Mouse (Mus musculus): ENCODE results near the gene Akap7. TPM values are rescaled to one million over a fixed set of nuclear protein-coding genes. Genes with fewer than 3 reads are reported as not detected.

The Akap7 gene
- polyA plus RNA-seq, 1 experiment from 2014 or later: 18.5 TPM

- WGBS: 89% methylated on average over 9 of the region's 9 CpGs
- Histone ChIP-seq H3K36me3 (no peaks in the 10 kb centered on the region), H3K27ac (no peak overlapping the region), H3K27me3 (ENCODE audit: low read depth, poor library complexity, severe bottlenecking) (no peaks in the 10 kb centered on the region), H3K4me3 (no peak overlapping the region), H3K4me1 (peaks cover 21% of the 10 kb centered on the region), H3K9me3 (replicated peaks) (no peaks in the 10 kb centered on the region)
- no peak for DNase-seq (ENCODE audit: low spot score)
These were observed 11.8 kb downstream of the Akap7 start for GRCm38 (mm10) chr10:25295836-25296235.

DNA sequence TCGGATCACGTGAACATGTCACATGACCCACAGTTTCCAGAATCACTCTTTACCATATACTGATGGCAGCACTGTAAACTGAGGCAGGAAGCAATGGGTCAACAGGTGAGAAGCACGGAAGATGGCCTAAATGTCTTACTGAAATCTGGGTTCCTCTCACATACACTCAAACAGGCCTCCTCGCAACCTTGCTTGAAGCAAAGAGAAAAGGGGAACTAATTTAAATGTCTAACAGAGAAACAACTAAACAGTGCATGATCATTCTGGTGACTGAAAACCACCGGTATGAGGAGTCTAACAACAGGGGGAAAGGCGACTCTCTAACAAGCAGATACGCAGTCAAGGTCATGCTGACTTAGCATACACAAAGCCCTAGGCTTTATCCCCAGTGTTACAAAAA is 12.7 kb downstream of the Akap7 start:
- peaks cover 13% of the 10 kb centered on the region for H3K4me1 ChIP-seq
- H3K27me3 ChIP-seq (ENCODE audit: low read depth, poor library complexity, severe bottlenecking): no peaks in the 10 kb centered on the region
- no peak overlapping the region for H3K27ac ChIP-seq
- H3K9me3 ChIP-seq (replicated peaks): no peaks in the 10 kb centered on the region
- H3K36me3 ChIP-seq: no peaks in the 10 kb centered on the region
- no peak for DNase-seq (ENCODE audit: low spot score)
- no peak overlapping the region for H3K4me3 ChIP-seq
- WGBS: 90% methylated on average over 7 of the region's 7 CpGs

GRCm38 (mm10) chr10:25293796-25294195 is 13.9 kb downstream of the Akap7 start:
- no peaks in the 10 kb centered on the region for H3K9me3 ChIP-seq (replicated peaks)
- no peak overlapping the region for H3K27ac ChIP-seq
- H3K4me1 ChIP-seq: peaks cover 13% of the 10 kb centered on the region
- no peaks in the 10 kb centered on the region for H3K27me3 ChIP-seq (ENCODE audit: low read depth, poor library complexity, severe bottlenecking)
- peaks cover under 1% of the 10 kb centered on the region; the same call in 1 of the 2 replicates for H3K36me3 ChIP-seq
- no peak overlapping the region for H3K4me3 ChIP-seq
- 96% methylated on average over 3 of the region's 3 CpGs for WGBS
- DNase-seq (ENCODE audit: low spot score): no peak

DNA sequence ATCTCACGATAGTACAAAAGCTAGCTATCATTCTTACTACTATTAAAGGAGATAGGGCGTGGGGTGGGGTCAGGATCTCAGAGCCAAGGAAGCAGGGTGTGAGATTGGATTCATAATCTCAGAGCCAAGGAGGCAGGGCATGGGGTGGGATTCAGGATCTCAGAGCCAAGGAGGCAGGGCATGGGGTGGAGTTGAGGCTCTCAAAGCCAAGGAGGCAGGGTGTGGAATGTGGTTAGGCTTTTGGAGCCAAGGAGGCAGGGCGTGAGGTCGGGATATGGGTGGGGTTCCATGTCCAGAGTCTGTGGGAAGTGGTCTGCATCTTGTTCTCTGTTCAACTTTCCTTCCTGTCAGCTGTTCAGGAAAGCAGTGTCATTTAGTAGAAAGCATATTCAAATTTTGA is 16.6 kb downstream of the Akap7 start:
- H3K4me1 ChIP-seq: no peaks in the 10 kb centered on the region
- H3K36me3 ChIP-seq: peaks cover 6% of the 10 kb centered on the region
- DNase-seq (ENCODE audit: low spot score): no peak
- no peak overlapping the region for H3K27ac ChIP-seq
- H3K4me3 ChIP-seq: no peak overlapping the region
- no peaks in the 10 kb centered on the region for H3K9me3 ChIP-seq (replicated peaks)
- no peaks in the 10 kb centered on the region for H3K27me3 ChIP-seq (ENCODE audit: low read depth, poor library complexity, severe bottlenecking)
- WGBS: 82% methylated on average over 4 of the region's 4 CpGs

DNA sequence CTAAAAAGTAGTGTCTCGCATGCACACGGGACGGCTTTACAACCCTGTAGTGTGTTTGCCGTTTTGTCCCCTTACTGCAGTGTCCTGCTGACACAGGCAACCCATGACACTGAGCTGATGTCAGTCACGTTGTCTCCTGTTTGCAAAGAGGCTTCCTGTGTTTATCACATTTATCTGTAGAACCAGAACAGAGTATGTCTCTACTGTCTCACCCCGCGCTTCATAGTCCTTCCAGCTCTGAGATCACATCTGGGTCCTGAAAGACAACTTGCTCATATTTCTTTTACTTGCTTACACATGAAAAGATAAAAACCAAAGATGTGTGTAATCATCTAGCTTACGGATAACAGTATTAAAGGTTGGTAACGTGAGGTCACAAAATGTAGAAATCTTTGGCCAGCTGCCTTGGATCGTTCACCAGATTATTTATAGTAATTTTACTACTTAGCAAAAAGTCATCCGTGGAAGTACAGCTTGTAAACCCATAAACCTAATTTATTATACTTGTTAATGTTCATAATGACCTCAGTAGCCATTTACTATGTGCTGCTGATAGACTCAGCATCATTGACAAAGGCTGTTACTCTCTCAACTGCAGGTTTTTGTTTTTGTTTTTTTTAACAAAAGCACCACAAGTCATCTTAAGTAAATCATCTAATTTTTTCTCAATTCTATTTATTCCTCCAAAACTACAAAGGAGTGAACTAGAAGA is 22.4 kb downstream of the Akap7 start:
- Histone ChIP-seq H3K4me3 (no peak overlapping the region), H3K36me3 (peaks cover 20% of the 10 kb centered on the region), H3K27ac (no peak overlapping the region), H3K9me3 (replicated peaks) (no peaks in the 10 kb centered on the region), H3K4me1 (peaks cover 13% of the 10 kb centered on the region), H3K27me3 (ENCODE audit: low read depth, poor library complexity, severe bottlenecking) (no peaks in the 10 kb centered on the region)
- 76% methylated on average over 11 of the region's 11 CpGs for WGBS
- DNase-seq (ENCODE audit: low spot score): no peak

DNA sequence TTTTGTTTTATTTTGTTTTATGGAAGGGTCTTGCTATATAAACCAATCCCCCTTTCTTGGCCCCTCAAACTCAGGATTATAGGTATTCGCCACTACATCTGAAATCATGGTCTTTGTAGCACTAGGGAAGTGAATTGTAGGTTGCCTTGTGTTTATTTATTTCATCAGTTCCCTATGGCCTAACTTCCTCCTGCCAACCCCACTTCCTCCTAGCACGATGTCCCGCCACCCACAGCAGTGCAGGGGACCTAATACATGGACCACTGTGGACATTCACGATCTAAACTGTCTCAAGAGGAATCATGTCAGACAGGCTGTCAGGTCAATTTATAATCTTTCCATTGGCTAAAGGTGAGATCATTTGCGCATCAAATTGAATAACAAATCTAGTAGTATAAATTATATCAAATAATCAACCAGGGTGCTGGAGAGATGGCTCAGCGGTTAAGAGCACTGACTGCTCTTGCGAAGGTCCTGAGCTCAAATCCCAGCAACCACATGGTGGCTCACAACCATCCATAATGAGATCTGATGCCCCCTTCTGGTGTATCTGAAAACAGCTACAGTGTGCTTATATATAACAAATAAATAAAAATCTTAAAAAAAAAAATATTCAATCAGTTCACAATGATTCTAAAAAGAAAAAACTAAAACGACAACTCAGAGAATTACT is 23.1 kb downstream of the Akap7 start:
- WGBS: 91% methylated on average over 8 of the region's 8 CpGs
- H3K4me3 ChIP-seq: no peak overlapping the region
- DNase-seq (ENCODE audit: low spot score): no peak
- H3K27ac ChIP-seq: no peak overlapping the region
- peaks cover 20% of the 10 kb centered on the region for H3K36me3 ChIP-seq
- H3K9me3 ChIP-seq (replicated peaks): no peaks in the 10 kb centered on the region
- no peaks in the 10 kb centered on the region for H3K27me3 ChIP-seq (ENCODE audit: low read depth, poor library complexity, severe bottlenecking)
- peaks cover 13% of the 10 kb centered on the region for H3K4me1 ChIP-seq

GRCm38 (mm10) chr10:25283397-25283796 is 24.3 kb downstream of the Akap7 start:
- no peak for DNase-seq (ENCODE audit: low spot score)
- 49% methylated on average over 7 of the region's 7 CpGs for WGBS

GRCm38 (mm10) chr10:25280141-25280540 is 27.5 kb downstream of the Akap7 start:
- Histone ChIP-seq H3K4me1 (peaks cover 13% of the 10 kb centered on the region), H3K27me3 (ENCODE audit: low read depth, poor library complexity, severe bottlenecking) (no peaks in the 10 kb centered on the region), H3K9me3 (replicated peaks) (no peaks in the 10 kb centered on the region), H3K4me3 (no peak overlapping the region), H3K36me3 (peaks cover 14% of the 10 kb centered on the region), H3K27ac (no peak overlapping the region)
- 89% methylated on average over 5 of the region's 5 CpGs for WGBS
- no peak for DNase-seq (ENCODE audit: low spot score)

More at GRCm38 (mm10) chr10:25283397-25283796, 24.3 kb downstream of the Akap7 start:
- peaks cover 13% of the 10 kb centered on the region for H3K4me1 ChIP-seq
- H3K36me3 ChIP-seq: peaks cover 16% of the 10 kb centered on the region
- H3K9me3 ChIP-seq (replicated peaks): no peaks in the 10 kb centered on the region
- H3K27ac ChIP-seq: no peak overlapping the region
- H3K4me3 ChIP-seq: no peak overlapping the region
- H3K27me3 ChIP-seq (ENCODE audit: low read depth, poor library complexity, severe bottlenecking): no peaks in the 10 kb centered on the region

DNA sequence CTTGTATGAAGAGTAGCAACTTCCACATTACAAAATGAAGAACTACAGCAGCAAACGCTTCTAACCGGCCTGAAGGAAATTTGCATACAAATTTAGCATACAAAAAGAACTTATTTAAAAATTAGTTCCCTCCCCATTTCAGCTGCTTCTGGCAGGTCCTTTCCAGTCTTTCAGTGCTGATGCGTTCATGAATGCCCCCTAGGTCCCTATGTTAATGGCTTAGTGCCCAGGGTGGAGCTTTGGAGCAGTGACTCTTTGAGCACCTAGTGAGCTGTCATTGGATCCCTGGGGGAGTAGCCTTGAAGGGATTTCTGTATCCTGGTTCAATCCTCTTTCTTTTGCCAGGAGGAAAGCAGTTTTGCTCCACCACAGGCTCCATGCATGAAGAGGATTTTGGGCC is 28.3 kb downstream of the Akap7 start:
- no peak for DNase-seq (ENCODE audit: low spot score)
- H3K36me3 ChIP-seq: peaks cover 14% of the 10 kb centered on the region
- no peaks in the 10 kb centered on the region for H3K27me3 ChIP-seq (ENCODE audit: low read depth, poor library complexity, severe bottlenecking)
- no peak overlapping the region for H3K27ac ChIP-seq
- H3K9me3 ChIP-seq (replicated peaks): no peaks in the 10 kb centered on the region
- H3K4me1 ChIP-seq: peaks cover 13% of the 10 kb centered on the region
- H3K4me3 ChIP-seq: no peak overlapping the region
- WGBS: 60% methylated on average over 3 of the region's 3 CpGs

GRCm38 (mm10) chr10:25275492-25275891 is 32.2 kb downstream of the Akap7 start:
- Histone ChIP-seq H3K9me3 (replicated peaks) (no peaks in the 10 kb centered on the region), H3K36me3 (peaks cover 4% of the 10 kb centered on the region; the same call in 1 of the 2 replicates), H3K27ac (no peak overlapping the region), H3K4me3 (no peak overlapping the region), H3K27me3 (ENCODE audit: low read depth, poor library complexity, severe bottlenecking) (no peaks in the 10 kb centered on the region), H3K4me1 (no peaks in the 10 kb centered on the region)
- WGBS: 89% methylated on average over 7 of the region's 7 CpGs
- DNase-seq (ENCODE audit: low spot score): no peak

DNA sequence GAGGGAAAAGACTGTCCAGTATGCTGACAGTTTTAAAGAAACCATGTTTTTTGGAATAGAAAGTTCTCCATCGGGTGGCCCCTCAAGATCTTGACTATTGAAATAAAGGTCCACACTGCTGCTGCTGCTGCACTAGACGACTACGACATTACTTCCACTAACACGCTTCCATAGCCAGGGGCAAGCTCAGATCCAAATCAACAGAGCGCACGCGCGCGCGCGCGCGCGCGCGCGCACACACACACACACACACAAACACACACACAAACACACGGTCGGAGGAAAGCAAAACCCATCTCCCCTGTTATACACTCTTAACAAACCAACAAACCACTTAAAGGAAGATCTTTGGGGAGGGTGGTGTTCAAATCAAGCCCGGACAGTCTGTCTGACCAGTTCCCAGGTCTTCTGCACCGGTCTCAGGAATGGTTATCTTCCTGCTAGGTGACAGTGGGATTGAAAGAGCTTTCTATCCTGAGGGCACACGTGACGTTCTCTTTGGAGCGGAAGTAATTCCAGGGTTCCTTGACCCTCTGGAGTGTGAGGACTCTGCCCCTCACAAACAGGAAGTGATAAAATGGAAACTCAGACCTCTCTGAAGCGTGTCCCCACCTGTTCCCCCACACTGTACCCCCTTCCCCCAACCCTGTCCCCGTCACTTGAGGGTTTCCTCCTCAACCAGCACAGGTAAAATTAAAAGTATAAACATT is 32.9 kb downstream of the Akap7 start:
- no peak overlapping the region for H3K27ac ChIP-seq
- no peak overlapping the region for H3K4me3 ChIP-seq
- WGBS: 90% methylated on average over 26 of the region's 26 CpGs
- peaks cover 11% of the 10 kb centered on the region for H3K36me3 ChIP-seq
- H3K27me3 ChIP-seq (ENCODE audit: low read depth, poor library complexity, severe bottlenecking): no peaks in the 10 kb centered on the region
- DNase-seq (ENCODE audit: low spot score): no peak
- H3K9me3 ChIP-seq (replicated peaks): no peaks in the 10 kb centered on the region
- no peaks in the 10 kb centered on the region for H3K4me1 ChIP-seq

DNA sequence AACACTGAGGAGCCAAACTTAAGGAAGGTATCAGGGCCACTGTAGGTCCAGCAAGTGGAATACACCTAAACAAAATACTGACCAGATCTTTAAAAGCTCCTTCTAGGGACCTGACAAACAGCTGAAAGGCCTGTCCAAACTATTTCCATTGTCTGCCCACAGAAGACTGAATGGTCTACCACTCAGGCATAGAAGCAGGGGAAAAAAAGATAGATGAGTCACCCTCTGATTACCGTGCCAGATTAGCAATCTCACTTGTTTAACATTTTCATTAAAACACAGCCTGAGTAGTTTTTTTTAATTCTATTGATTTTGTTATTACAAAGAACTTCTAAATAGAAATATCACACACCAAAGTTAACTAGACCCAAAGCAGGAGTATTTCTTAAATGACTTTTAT is 33.9 kb downstream of the Akap7 start:
- no peak overlapping the region for H3K27ac ChIP-seq
- 93% methylated on average over 1 of the region's 1 CpGs for WGBS
- no peak for DNase-seq (ENCODE audit: low spot score)
- H3K27me3 ChIP-seq (ENCODE audit: low read depth, poor library complexity, severe bottlenecking): no peaks in the 10 kb centered on the region
- H3K4me1 ChIP-seq: no peaks in the 10 kb centered on the region
- H3K36me3 ChIP-seq: peaks cover 12% of the 10 kb centered on the region
- no peak overlapping the region for H3K4me3 ChIP-seq
- no peaks in the 10 kb centered on the region for H3K9me3 ChIP-seq (replicated peaks)

- 95% methylated on average over 2 of the region's 2 CpGs for WGBS
- Histone ChIP-seq H3K27me3 (ENCODE audit: low read depth, poor library complexity, severe bottlenecking) (no peaks in the 10 kb centered on the region), H3K4me3 (no peak overlapping the region), H3K27ac (no peak overlapping the region), H3K36me3 (peaks cover 12% of the 10 kb centered on the region), H3K9me3 (replicated peaks) (no peaks in the 10 kb centered on the region), H3K4me1 (no peaks in the 10 kb centered on the region)
- no peak for DNase-seq (ENCODE audit: low spot score)
These were observed 35.9 kb downstream of the Akap7 start for GRCm38 (mm10) chr10:25271756-25272155.

Measured in limb, embryonic 10.5 days (tissue).